Mouse (Mus musculus): ENCODE data around the gene Hephl1. TPM values are rescaled to one million over a fixed set of nuclear protein-coding genes. Genes with fewer than 3 reads are reported as not detected.

The Hephl1 gene
- polyA plus RNA-seq (2015; fragmentation: Nextera tagmentation; extraction: Ambion mirVana), result not detected in 2 replicates

DNA sequence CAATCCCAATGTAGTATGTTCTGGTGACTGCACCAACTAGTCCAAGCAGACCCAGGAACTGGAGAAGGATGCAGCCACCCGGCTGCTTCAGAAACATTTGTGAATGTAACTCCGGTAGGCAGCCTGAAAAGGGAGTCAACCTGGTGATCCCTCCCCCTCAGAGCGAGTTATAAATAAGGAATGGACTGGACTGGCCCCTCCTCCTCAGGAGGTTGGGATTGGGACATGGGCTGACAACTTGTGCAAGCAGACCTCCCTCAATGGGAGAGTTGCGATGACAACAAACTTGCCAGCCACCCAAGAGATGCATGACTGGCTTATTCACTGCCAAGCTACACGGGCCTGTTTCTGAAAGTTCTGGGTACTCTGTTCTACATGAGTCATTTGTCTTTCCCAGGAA lies at the start of gene Hephl1:
Gene Hephl1, minus strand, starts transcription at position 101 of the 400 bp plus-strand sequence.
- Histone ChIP-seq H3K4me2 (no peak within 1 kb of the TSS), H3K4me1 (no peaks in the 10 kb centered on the region), H3K4me3 (no peak within 1 kb of the TSS), H3K27ac (no peak within 1 kb of the TSS), H3K27me3 (no peaks in the 10 kb centered on the region), H3K36me3 (ENCODE audit: poor library complexity, severe bottlenecking) (no peaks in the 10 kb centered on the region), H3K9ac (no peak within 1 kb of the TSS), H3K9me3 (replicated peaks) (no peaks in the 10 kb centered on the region)
- no peak for ATAC-seq
- 80% methylated on average over 5 of the region's 5 CpGs for WGBS

DNA sequence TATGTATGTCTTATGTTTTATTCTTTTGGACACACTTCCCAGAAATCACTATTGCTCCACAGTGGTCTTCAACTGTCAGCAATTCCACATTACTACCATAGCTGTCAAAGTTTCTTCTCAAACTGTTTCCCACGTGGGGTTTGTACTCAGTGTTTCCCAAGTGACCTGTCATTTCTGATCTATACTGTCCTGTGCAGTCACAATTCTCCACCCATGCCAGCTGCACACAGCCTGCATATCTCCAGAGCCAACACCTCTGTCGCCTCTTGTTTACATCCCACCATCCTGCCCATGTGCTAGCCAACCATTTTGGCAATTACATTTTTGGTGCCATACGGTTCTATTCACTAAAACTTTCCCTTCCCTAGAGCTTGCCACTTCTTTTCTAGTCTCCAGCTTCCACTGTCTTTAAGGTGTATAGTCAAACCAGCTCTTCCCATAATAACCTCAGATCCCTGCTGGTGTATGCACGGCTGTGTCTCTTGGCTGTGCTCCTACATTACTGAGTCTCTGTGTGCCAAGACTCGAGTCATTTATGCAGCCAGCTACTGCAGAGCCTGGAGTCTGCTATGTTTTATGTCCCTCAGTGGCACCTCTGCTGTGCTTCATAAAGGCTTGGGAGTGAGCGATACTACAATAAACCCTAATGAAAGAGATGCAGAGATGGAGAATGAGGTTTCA lies 37.5 kb upstream of the Hephl1 start:
- Histone ChIP-seq H3K4me2 (no peak overlapping the region), H3K9ac (no peak overlapping the region), H3K36me3 (ENCODE audit: poor library complexity, severe bottlenecking) (no peaks in the 10 kb centered on the region), H3K4me3 (no peak overlapping the region), H3K27me3 (no peaks in the 10 kb centered on the region), H3K4me1 (no peaks in the 10 kb centered on the region), H3K9me3 (replicated peaks) (no peaks in the 10 kb centered on the region), H3K27ac (no peak overlapping the region)
- WGBS, result 81% methylated on average over 6 of the region's 6 CpGs
- ATAC-seq, result no peak

DNA sequence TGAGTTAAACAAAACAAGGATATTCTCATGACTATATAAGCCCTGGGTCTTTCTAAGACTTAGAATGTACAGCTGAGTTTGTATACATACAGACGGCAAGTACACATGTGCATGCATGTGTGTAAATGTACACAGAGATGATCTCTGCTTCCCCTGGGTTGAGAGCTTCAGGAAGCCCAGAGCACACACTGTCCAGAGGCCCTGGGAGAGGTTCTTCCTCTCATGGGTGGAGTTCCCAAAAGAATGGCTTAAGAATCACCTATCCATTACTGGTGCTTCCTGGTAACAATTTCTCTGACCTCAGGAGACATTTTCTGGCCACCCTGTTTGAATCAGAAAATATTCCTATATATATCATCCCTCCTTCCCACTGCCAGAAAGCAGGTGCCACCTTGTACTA lies 28.6 kb upstream of the Hephl1 start:
- no peak for ATAC-seq
- H3K27ac ChIP-seq, result no peak overlapping the region
- no peaks in the 10 kb centered on the region for H3K4me1 ChIP-seq
- no peaks in the 10 kb centered on the region for H3K27me3 ChIP-seq
- no peaks in the 10 kb centered on the region for H3K36me3 ChIP-seq (ENCODE audit: poor library complexity, severe bottlenecking)
- H3K4me3 ChIP-seq, result no peak overlapping the region
- no peak overlapping the region for H3K9ac ChIP-seq
- no peaks in the 10 kb centered on the region for H3K9me3 ChIP-seq (replicated peaks)
- no peak overlapping the region for H3K4me2 ChIP-seq
- 88% methylated on average over 1 of the region's 1 CpGs for WGBS

DNA sequence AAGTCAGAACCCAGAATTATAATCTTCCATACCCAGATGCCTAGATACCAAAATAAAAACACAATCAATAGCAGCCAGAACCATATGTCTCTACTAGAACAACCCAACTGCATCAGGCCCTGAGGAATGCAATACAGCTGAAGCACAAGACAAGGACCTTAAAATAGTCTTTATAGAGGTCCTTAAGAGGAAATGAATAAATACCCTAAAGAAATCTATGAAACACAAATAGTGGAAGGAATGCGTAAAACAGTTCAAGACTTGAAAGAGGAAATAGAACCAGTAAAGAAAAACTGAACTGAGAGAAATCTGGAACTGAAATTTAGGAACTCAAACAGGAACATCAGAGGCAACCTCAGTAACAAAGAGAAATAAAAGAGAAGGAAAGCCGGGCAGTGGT lies 14.0 kb upstream of the Hephl1 start:
- Histone ChIP-seq H3K4me2 (no peak overlapping the region), H3K4me1 (no peaks in the 10 kb centered on the region), H3K27me3 (no peaks in the 10 kb centered on the region), H3K9me3 (replicated peaks) (no peaks in the 10 kb centered on the region), H3K4me3 (no peak overlapping the region), H3K9ac (no peak overlapping the region), H3K36me3 (ENCODE audit: poor library complexity, severe bottlenecking) (no peaks in the 10 kb centered on the region), H3K27ac (no peak overlapping the region)
- 90% methylated on average over 2 of the region's 2 CpGs for WGBS
- ATAC-seq, result no peak

DNA sequence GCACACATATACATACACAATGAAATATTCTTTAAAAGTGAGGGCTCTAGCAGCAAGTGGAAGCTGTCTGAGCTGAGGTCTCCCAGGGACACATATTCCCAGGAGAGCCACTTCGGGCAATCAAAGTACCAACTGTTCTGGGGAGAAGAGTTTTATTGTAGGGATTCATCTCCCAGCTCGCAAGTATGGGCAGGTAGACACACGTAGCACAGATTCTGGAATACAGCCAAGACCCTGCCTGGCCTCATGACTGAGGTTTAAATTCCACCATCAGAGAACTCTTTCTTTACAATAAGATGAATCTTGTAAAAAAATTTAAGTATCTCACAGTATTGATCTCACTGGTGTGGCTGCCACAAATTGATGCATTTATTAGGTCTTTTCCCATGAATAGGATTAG lies 10.5 kb upstream of the Hephl1 start:
- Histone ChIP-seq H3K9me3 (replicated peaks) (no peaks in the 10 kb centered on the region), H3K9ac (no peak overlapping the region), H3K36me3 (ENCODE audit: poor library complexity, severe bottlenecking) (no peaks in the 10 kb centered on the region), H3K27ac (no peak overlapping the region), H3K4me3 (no peak overlapping the region), H3K4me1 (no peaks in the 10 kb centered on the region), H3K27me3 (no peaks in the 10 kb centered on the region), H3K4me2 (no peak overlapping the region)
- WGBS, result 82% methylated on average over 3 of the region's 3 CpGs
- ATAC-seq, result no peak

DNA sequence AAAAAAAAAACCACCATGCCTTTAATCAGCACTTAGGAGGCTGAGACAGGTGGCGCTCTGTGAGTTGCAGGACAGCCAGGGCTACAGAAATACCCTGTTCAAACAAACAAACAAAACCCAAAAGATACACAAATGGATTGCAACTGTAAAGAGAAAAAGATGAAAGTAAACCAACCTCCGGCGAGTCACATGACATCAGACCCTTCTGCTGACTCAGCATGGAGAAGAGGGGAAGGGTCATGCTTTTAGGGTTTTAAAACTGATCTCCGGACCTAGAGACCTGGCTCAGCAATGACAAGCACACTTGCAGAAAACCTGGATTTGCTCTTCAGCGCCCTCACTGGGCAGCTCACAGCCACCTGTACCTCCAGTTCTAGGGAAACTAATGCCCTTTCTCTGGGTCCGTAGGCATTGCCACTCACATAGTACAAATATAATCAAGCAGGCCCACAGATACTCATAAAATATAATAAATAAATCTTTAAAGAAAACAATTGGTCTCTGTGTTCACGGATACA lies 9.0 kb upstream of the Hephl1 start:
- Histone ChIP-seq H3K9me3 (replicated peaks) (no peaks in the 10 kb centered on the region), H3K4me2 (no peak overlapping the region), H3K9ac (no peak overlapping the region), H3K27ac (no peak overlapping the region), H3K4me3 (no peak overlapping the region), H3K4me1 (no peaks in the 10 kb centered on the region), H3K27me3 (no peaks in the 10 kb centered on the region), H3K36me3 (ENCODE audit: poor library complexity, severe bottlenecking) (no peaks in the 10 kb centered on the region)
- ATAC-seq, result no peak
- 54% methylated on average over 7 of the region's 7 CpGs for WGBS

DNA sequence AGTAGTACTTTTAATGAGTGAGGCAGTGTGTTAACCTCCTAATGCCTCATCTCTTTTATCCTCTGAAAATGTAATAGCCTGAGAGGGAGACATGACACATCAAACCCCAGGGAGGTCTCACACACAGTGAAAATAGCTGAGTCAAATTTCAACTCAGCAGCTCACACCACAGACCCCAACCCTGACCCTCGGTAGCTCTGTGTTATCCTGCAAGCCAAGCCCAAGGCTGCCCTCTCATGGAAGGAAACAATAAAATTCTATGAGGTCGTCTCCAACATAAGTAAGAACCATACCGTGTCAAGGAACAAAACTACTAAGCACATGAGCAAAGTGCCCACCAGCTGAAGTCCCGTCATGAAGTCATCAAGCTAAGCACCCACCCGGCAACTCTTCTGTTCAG lies 8.3 kb upstream of the Hephl1 start:
- no peak for ATAC-seq
- 66% methylated on average over 5 of the region's 5 CpGs for whole genome bisulfite sequencing
- H3K9ac ChIP-seq, result no peak overlapping the region

DNA sequence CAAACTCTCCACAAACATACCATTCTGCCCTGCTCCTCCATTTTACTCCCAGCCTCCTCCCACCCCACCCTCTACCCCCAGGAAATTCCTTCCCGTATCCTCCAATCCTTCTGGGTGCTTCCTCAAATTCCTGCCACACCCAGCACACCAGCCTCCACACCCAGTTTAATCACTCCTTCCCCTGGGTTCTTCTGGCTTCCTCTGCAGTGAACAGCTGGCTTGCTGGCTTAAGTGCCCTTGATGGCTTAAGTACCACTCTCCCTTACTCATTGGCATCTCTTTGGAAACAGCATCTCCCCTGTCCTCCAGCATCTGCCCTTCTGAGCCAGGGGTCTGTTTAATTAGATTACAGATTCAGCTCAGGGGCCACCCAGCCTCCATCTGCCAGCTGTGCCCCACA lies 7.6 kb upstream of the Hephl1 start:
- H3K4me3 ChIP-seq, result no peak overlapping the region
- H3K9me3 ChIP-seq (replicated peaks), result no peaks in the 10 kb centered on the region
- 77% methylated on average over 1 of the region's 1 CpGs for WGBS
- no peaks in the 10 kb centered on the region for H3K4me1 ChIP-seq
- no peak overlapping the region for H3K4me2 ChIP-seq
- H3K9ac ChIP-seq, result no peak overlapping the region
- H3K27ac ChIP-seq, result no peak overlapping the region
- no peaks in the 10 kb centered on the region for H3K27me3 ChIP-seq
- no peaks in the 10 kb centered on the region for H3K36me3 ChIP-seq (ENCODE audit: poor library complexity, severe bottlenecking)
- ATAC-seq, result no peak

More for the DNA sequence above, 8.3 kb upstream of the Hephl1 start:
- no peaks in the 10 kb centered on the region for H3K27me3 ChIP-seq
- H3K4me2 ChIP-seq, result no peak overlapping the region
- no peaks in the 10 kb centered on the region for H3K9me3 ChIP-seq (replicated peaks)
- H3K4me3 ChIP-seq, result no peak overlapping the region
- H3K36me3 ChIP-seq (ENCODE audit: poor library complexity, severe bottlenecking), result no peaks in the 10 kb centered on the region
- H3K4me1 ChIP-seq, result no peaks in the 10 kb centered on the region
- no peak overlapping the region for H3K27ac ChIP-seq

DNA sequence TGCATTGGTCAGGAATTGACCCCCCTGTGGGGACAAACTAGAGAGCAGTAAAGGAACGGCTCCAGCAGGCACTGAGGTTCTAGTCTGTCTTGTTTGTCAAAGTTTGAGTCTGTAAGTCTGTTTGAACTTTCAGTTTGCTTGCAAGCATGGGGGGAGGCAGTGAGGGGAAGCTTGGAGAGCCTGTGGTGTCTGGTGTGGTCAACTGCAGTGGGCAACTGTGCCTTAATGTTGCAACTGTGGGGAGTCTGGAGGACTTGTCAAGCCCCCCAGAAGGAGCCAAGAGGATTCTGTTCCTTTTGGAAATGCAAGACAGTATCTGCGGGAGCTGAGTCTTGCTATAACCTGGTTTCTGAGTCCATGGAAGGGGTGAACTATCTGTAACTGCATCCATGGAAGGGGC lies 4.3 kb upstream of the Hephl1 start:
- no peak overlapping the region for H3K9ac ChIP-seq
- no peak overlapping the region for H3K4me3 ChIP-seq
- no peak for ATAC-seq
- no peaks in the 10 kb centered on the region for H3K9me3 ChIP-seq (replicated peaks)
- no peaks in the 10 kb centered on the region for H3K27me3 ChIP-seq
- no peaks in the 10 kb centered on the region for H3K36me3 ChIP-seq (ENCODE audit: poor library complexity, severe bottlenecking)
- H3K4me2 ChIP-seq, result no peak overlapping the region
- no peak overlapping the region for H3K27ac ChIP-seq
- no peaks in the 10 kb centered on the region for H3K4me1 ChIP-seq
- 86% methylated on average over 2 of the region's 2 CpGs for WGBS

DNA sequence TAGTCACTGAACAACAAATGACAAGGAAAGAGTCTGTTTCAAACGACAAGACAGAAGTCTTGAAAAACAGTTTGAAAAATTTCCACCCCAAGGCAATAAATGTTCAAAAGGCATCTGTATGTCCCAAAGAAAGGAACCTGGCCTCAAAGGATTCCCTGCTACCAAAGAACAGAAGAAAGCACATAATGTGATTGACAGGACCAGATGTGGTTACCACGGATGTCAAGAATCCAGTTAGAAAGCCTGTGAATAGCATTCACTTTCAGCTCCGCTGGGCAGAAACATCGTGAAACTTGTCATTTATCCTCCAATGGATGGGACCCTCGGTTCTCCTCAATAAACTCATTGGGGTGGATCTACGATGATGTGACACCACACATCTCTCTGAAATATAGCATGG lies 2.2 kb upstream of the Hephl1 start:
- H3K36me3 ChIP-seq (ENCODE audit: poor library complexity, severe bottlenecking), result no peaks in the 10 kb centered on the region
- no peak overlapping the region for H3K4me2 ChIP-seq
- 36% methylated on average over 6 of the region's 6 CpGs for WGBS
- no peaks in the 10 kb centered on the region for H3K27me3 ChIP-seq
- no peak overlapping the region for H3K27ac ChIP-seq
- no peaks in the 10 kb centered on the region for H3K4me1 ChIP-seq
- H3K4me3 ChIP-seq, result no peak overlapping the region
- H3K9me3 ChIP-seq (replicated peaks), result no peaks in the 10 kb centered on the region
- H3K9ac ChIP-seq, result no peak overlapping the region
- ATAC-seq, result no peak

DNA sequence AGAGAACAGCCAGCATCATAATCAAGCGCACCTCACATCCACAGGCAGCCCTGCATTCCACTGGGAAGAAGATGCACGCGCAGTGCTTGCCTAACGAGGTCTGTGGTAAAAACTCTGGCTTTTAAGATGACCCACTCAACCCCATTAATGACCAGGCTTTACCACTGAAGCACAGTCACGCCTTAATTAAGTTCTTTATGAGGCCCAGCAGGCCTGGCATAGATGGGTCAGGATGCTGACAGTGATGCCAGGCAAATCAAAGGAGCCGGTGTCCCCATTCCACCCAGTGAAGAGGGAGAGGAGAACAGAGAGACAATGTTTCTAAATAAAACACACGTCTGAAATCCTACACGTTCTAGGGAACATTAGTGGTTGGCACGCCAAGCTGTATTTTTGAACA lies 3.8 kb downstream of the Hephl1 start:
- Histone ChIP-seq H3K9me3 (replicated peaks) (no peaks in the 10 kb centered on the region), H3K9ac (no peak overlapping the region), H3K4me3 (no peak overlapping the region), H3K4me1 (no peaks in the 10 kb centered on the region), H3K4me2 (no peak overlapping the region), H3K36me3 (ENCODE audit: poor library complexity, severe bottlenecking) (no peaks in the 10 kb centered on the region), H3K27ac (no peak overlapping the region), H3K27me3 (no peaks in the 10 kb centered on the region)
- ATAC-seq, result no peak
- 53% methylated on average over 9 of the region's 9 CpGs for WGBS

DNA sequence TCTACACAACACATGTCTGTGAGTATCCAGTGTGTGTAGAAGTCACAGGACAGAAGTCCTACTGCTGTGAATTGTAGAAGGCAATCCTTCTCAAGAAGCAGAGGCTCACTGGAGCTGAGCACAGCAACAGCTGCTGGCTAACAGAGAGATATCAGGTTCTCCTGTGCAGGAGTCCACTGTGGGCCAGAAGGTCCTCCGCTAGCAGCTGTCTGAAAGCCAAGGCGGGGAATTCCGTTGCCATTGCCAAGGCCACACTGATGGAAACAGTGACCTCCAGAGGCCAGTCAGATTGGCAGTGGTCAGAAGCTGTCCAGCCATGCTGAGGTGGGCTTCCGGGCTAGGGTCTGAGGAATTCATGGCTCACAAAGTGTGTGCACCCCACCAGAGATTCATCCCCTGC lies 6.8 kb downstream of the Hephl1 start:
- Histone ChIP-seq H3K9me3 (replicated peaks) (no peaks in the 10 kb centered on the region), H3K9ac (no peak overlapping the region), H3K4me1 (no peaks in the 10 kb centered on the region), H3K27me3 (no peaks in the 10 kb centered on the region), H3K36me3 (ENCODE audit: poor library complexity, severe bottlenecking) (no peaks in the 10 kb centered on the region), H3K4me3 (no peak overlapping the region), H3K4me2 (no peak overlapping the region), H3K27ac (no peak overlapping the region)
- ATAC-seq, result no peak
- 82% methylated on average over 4 of the region's 4 CpGs for WGBS
